Mouse (Mus musculus): ENCODE measurements around the gene Picalm.

DNA sequence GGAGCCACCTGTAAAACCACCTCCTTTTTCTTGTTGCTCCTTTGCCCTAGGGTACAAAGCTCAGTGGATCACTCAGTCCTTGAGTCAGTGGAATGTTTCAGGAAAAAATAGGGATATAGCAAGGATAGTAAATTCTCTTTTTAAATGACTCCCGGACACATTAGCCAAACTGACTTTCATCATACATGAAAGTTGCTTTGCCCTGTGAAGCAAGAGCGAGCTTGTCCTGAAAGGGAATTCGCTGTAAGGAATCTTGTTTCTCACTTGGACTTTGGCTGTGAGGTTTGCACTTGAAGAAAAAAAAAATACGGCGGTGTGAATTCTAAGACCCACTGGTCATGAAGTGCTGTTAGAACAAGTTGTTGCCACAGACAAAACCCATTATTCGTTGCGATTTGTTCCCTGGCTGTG lies 1.8 kb downstream of the Picalm start:
- TF ChIP-seq CTCF (IDR thresholded peaks at IDR 0.05; ENCODE audit: control insufficient read depth, insufficient read depth, insufficient read length) (no peak), MAX (IDR thresholded peaks at IDR 0.05) (no peak)

Data from C2C12 (cell line).